Comparison of ENCODE assay signal across 8 mouse cellular contexts in the genomic region with DNA sequence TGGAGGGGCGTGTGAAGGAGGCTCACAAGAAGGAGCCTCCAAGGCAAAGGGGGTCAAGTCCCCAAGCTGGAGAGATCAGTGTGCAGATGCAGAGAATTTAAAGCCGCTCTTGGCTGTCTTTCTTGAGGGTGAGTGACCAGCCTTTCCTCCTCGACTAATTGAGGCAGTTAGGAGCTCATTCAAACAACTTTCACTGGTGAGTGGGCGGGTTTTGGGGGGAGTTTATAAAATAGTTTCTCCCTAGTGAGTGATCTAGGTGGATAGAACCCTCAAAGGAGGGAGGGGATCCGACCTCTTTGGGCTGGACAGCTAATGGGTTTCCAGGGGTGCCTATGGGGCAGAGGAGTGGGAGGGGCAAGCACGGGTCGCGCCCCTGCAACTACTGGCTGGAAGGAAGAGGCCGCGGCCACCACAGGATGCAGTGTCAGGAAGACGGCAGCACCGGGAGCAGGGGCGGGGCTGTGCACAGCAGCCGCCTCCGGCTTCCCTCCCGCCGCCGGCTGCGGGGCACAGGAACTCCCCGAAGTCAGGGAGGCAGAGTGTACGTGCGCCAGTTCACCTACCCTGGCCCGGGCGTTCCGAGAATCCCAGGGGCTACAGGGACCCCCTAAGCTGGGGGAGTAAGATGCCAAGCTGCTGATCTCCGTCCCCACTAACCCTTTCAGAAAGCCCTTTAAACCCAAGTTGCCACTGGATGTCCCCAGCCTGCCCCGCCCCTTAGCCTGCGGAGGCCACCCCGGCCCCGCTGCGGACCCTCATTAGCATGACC.
DNase-seq lines count a peak whose midpoint lies in the region; ATAC-seq and TF ChIP-seq lines count a peak whose summit lies in the region.

No protein-coding gene starts in this region.

- no peak for TF ChIP-seq CTCF in kidney, adult 2 months (conservative IDR thresholded peaks at IDR 0.05; ENCODE audit: insufficient read depth, insufficient read length, low read depth, low read length)

- no peak for TF ChIP-seq POLR2A in kidney, adult 2 months (IDR thresholded peaks at IDR 0.05; ENCODE audit: low read depth, low read length)

- H3K9me3 ChIP-seq in heart, embryonic 10.5 days: no peaks in the 10 kb centered on the region
- H3K9me3 ChIP-seq in lung, embryonic 15.5 days: no peaks in the 10 kb centered on the region
- no peaks in the 10 kb centered on the region for H3K9me3 ChIP-seq in neural tube, embryonic 14.5 days (ENCODE audit: control insufficient read depth, low read length)

- H3K36me3 ChIP-seq in heart, embryonic 10.5 days: 0 out of 2 replicates have a peak, but pooled peaks cover 7% of the 10 kb centered on the region
- no peaks in the 10 kb centered on the region for H3K36me3 ChIP-seq in kidney, adult 2 months (ENCODE audit: control insufficient read depth, insufficient read depth, low read length)
- no peaks in the 10 kb centered on the region for H3K36me3 ChIP-seq in lung, embryonic 15.5 days
- no peaks in the 10 kb centered on the region for H3K36me3 ChIP-seq in neural tube, embryonic 14.5 days (ENCODE audit: control insufficient read depth, insufficient read depth, low read length)

- H3K27me3 ChIP-seq in heart, embryonic 10.5 days (ENCODE audit: insufficient read depth, poor library complexity, severe bottlenecking): no peaks in the 10 kb centered on the region
- H3K27me3 ChIP-seq in kidney, adult 2 months (replicated peaks; ENCODE audit: control insufficient read depth, insufficient read depth, low read length): no peaks in the 10 kb centered on the region
- no peaks in the 10 kb centered on the region for H3K27me3 ChIP-seq in lung, embryonic 15.5 days
- H3K27me3 ChIP-seq in neural tube, embryonic 14.5 days (ENCODE audit: control insufficient read depth, insufficient read depth, low read length): no peaks in the 10 kb centered on the region

- peak overlapping the region; percentile 77 for H3K9ac ChIP-seq in lung, embryonic 15.5 days
- peak overlapping the region; percentile 99 for H3K9ac ChIP-seq in neural tube, embryonic 14.5 days (replicated peaks; ENCODE audit: low read depth, low read length)

- H3K27ac ChIP-seq in heart, embryonic 10.5 days: peak overlapping the region; percentile 99
- H3K27ac ChIP-seq in kidney, adult 2 months (ENCODE audit: insufficient read depth, low read depth, low read length): peak overlapping the region; percentile 35; the same call in 1 of the 2 replicates
- H3K27ac ChIP-seq in lung, embryonic 15.5 days: peak overlapping the region; percentile 91
- H3K27ac ChIP-seq in neural tube, embryonic 14.5 days (ENCODE audit: low read depth, low read length): peak overlapping the region; percentile 99

- WGBS in heart, embryonic 10.5 days: 1% methylated on average over 31 of the region's 31 CpGs
- 10% methylated on average over 31 of the region's 31 CpGs for WGBS in kidney, adult 2 months
- 3% methylated on average over 31 of the region's 31 CpGs for WGBS in lung, embryonic 15.5 days
- under 1% methylated on average over 29 of the region's 31 CpGs for WGBS in neural tube, embryonic 14.5 days

- H3K4me1 ChIP-seq in heart, embryonic 10.5 days: peaks cover 94% of the 10 kb centered on the region
- H3K4me1 ChIP-seq in kidney, adult 2 months (ENCODE audit: control insufficient read depth, insufficient read depth, low read length): peaks cover 23% of the 10 kb centered on the region
- peaks cover 89% of the 10 kb centered on the region for H3K4me1 ChIP-seq in lung, embryonic 15.5 days
- H3K4me1 ChIP-seq in neural tube, embryonic 14.5 days (ENCODE audit: control insufficient read depth, insufficient read depth, low read length): peaks cover 55% of the 10 kb centered on the region

- peak; percentile 43 for ATAC-seq in lung, embryonic 15.5 days (ENCODE audit: borderline replicate concordance, extremely low read depth, low FRiP score, low TSS enrichment)
- peak; percentile 18 for ATAC-seq in neural tube, embryonic 14.5 days (ENCODE audit: low read depth)

- peak overlapping the region; percentile 92 for H3K4me3 ChIP-seq in heart, embryonic 10.5 days
- peak overlapping the region; percentile 49; the same call in 1 of the 2 replicates for H3K4me3 ChIP-seq in kidney, adult 2 months (ENCODE audit: insufficient read depth, low read depth, low read length)
- peak overlapping the region; percentile 77 for H3K4me3 ChIP-seq in lung, embryonic 15.5 days
- peak overlapping the region; percentile 73 for H3K4me3 ChIP-seq in neural tube, embryonic 14.5 days (ENCODE audit: low read depth, low read length)

- peak overlapping the region; percentile 100 for H3K4me2 ChIP-seq in lung, embryonic 15.5 days
- H3K4me2 ChIP-seq in neural tube, embryonic 14.5 days (ENCODE audit: low read depth, low read length): peak overlapping the region; percentile 99

- peak; percentile 61 for DNase-seq in urinary bladder, postnatal 14 days (ENCODE audit: low spot score)
- no peak for DNase-seq in urinary bladder, postnatal 10 days (ENCODE audit: low spot score)
- peak; percentile 42 for DNase-seq in embryo, embryonic 11.5 days (ENCODE audit: low read depth, low spot score)
- peak; percentile 87 for DNase-seq in heart, embryonic 10.5 days (ENCODE audit: low spot score)
- peak; percentile 80 for DNase-seq in kidney, adult 2 months
- no peak for DNase-seq in c-Kit-positive CD71-positive TER-119-positive erythroid progenitor cells, embryonic 14.5 days (ENCODE audit: low spot score)

Comparison
In these comparisons a context has a peak if more than half of its experiments do, and no peak if none do; other contexts are left out.
1. DNase-seq: peak in urinary bladder, postnatal 14 days (single experiment), embryo, embryonic 11.5 days (single experiment), heart, embryonic 10.5 days (single experiment) and kidney, adult 2 months (single experiment); none in urinary bladder, postnatal 10 days (single experiment) and c-Kit-positive CD71-positive TER-119-positive erythroid progenitor cells, embryonic 14.5 days (single experiment).
2. H3K27ac ChIP-seq: peak in every context shown above with its lines; median percentile 99 in heart, embryonic 10.5 days; 99 in neural tube, embryonic 14.5 days; 91 in lung, embryonic 15.5 days; 35 in kidney, adult 2 months.
3. Peak in every context shown above with its lines, with median percentiles within 50 percentile points of each other: H3K4me3 ChIP-seq.